Mouse (Mus musculus): ENCODE data around the gene Gria2.

DNA sequence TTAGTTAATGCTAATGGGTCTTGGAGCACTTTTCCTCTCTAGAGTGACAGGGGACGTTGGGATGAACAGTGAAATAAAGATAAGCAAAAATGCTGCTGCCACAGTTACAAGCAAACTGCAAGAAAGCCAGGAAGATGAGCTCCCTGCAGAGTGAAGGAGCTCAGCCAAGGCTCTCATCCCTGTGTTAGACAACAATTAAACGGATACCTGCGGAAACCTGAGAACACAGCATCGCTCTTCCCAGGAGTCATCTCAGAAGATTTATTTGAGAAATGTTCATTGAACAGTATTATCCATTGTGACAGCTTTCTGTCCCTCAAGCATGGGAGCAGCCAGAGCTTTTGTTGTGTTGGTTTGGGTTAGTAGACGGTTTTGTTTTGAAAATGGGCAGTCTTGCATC, 137.5 kb downstream of the Gria2 start:
- TF ChIP-seq GATA1 (IDR thresholded peaks at IDR 0.05; ENCODE audit: borderline replicate concordance, low read length) (no peak), FLI1 (IDR thresholded peaks at IDR 0.05; ENCODE audit: low read length) (no peak)

Data from megakaryocyte, embryonic 14.5 days (primary cell).